Mouse (Mus musculus) lung, postnatal 10 days (tissue): ENCODE results near the gene 4930513O06Rik.

ENCODE experiments used
- DNase-seq: peaks from one replicate; pipeline ENCODE4 v3.0.0; 2021

The 4930513O06Rik gene

GRCm38 (mm10) chrX:139085943-139086342 is at the start of gene 4930513O06Rik:
TSS of gene 4930513O06Rik (plus strand) at chrX:139086243.
- DNase-seq: no peak

GRCm38 (mm10) chrX:139037666-139038065 is 48.4 kb upstream of the 4930513O06Rik start:
- no peak for DNase-seq

- DNase-seq: no peak
These were observed 46.7 kb upstream of the 4930513O06Rik start for GRCm38 (mm10) chrX:139039314-139039713.

GRCm38 (mm10) chrX:139041148-139041547 is 44.9 kb upstream of the 4930513O06Rik start:
- no peak for DNase-seq

- DNase-seq: peak; percentile 16
These were observed 34.1 kb upstream of the 4930513O06Rik start for GRCm38 (mm10) chrX:139051976-139052375.

GRCm38 (mm10) chrX:139053149-139053548 is 32.9 kb upstream of the 4930513O06Rik start:
- no peak for DNase-seq

- peak; percentile 1 for DNase-seq
These were observed 22.0 kb upstream of the 4930513O06Rik start for GRCm38 (mm10) chrX:139064078-139064477.

GRCm38 (mm10) chrX:139078493-139078892 is 7.5 kb upstream of the 4930513O06Rik start:
- no peak for DNase-seq

GRCm38 (mm10) chrX:139085077-139085476 is 966 bp upstream of the 4930513O06Rik start, which contains the start of gene Serpina7:
TSS of gene Serpina7 (minus strand) at chrX:139085236.
- DNase-seq: no peak

- no peak for DNase-seq
These were observed 11.2 kb downstream of the 4930513O06Rik start for GRCm38 (mm10) chrX:139097197-139097596.

- DNase-seq: peak; percentile 34
These were observed 48.0 kb downstream of the 4930513O06Rik start for GRCm38 (mm10) chrX:139134031-139134430.
